Mouse (Mus musculus): Measurements from ENCODE around the gene Pdzd8. TPM values are rescaled to one million over a fixed set of nuclear protein-coding genes. Genes with fewer than 3 reads are reported as not detected.

The Pdzd8 gene
- polyA plus RNA-seq, 1 experiment from 2014 or later = 19.8 TPM

DNA sequence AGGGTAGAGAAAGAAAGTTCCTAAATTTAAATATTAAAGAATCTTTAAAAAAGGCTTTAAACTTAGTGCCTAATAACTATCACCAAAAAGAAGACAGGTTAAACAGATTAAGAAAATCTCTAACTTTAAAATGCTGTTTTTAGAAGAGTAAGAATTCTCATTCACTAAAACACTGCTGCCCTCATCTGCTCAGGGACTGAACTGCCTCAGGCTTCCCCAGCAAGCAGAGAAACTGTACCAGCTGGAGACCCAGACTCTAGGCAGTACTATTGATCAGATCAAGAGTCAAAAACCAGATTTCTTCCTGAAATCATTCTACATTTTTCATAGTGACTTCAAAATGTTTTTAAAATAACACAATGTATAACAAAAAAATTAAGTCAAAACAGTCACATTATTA lies 29.0 kb downstream of the Pdzd8 start:
- Histone ChIP-seq H3K27me3 (ENCODE audit: control insufficient read depth, insufficient read depth, low read length) (no peaks in the 10 kb centered on the region), H3K9ac (replicated peaks; ENCODE audit: low read depth, low read length) (no peak overlapping the region), H3K4me3 (ENCODE audit: low read depth, low read length) (no peak overlapping the region), H3K9me3 (ENCODE audit: control insufficient read depth, low read length) (no peaks in the 10 kb centered on the region), H3K27ac (ENCODE audit: low read depth, low read length) (no peak overlapping the region), H3K4me2 (ENCODE audit: low read depth, low read length) (no peak overlapping the region), H3K36me3 (ENCODE audit: control insufficient read depth, insufficient read depth, low read length) (no peaks in the 10 kb centered on the region), H3K4me1 (ENCODE audit: control insufficient read depth, insufficient read depth, low read length) (no peaks in the 10 kb centered on the region)
- no peak for ATAC-seq (ENCODE audit: low read depth)

DNA sequence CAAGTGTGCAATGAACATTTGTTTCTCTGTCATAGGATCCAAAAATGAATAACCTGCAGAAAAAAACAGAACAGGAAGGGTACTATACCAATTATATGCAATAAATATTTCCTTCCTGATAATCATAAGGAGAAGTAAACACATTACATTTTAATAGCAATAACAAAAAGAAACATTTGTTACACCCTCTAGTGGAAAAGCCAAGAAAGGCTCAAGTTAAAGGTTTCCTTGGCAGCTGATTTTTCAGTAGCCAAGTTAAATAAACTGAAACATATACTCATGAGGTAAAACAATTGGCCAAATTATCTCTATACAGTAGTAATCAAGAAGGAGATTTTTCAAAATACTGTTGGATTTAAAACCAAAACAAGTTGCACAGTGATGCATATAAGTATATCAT lies 30.3 kb downstream of the Pdzd8 start:
- H3K9ac ChIP-seq (replicated peaks; ENCODE audit: low read depth, low read length) = no peak overlapping the region
- H3K27me3 ChIP-seq (ENCODE audit: control insufficient read depth, insufficient read depth, low read length) = no peaks in the 10 kb centered on the region
- no peak overlapping the region for H3K4me3 ChIP-seq (ENCODE audit: low read depth, low read length)
- no peak for ATAC-seq (ENCODE audit: low read depth)
- no peak overlapping the region for H3K4me2 ChIP-seq (ENCODE audit: low read depth, low read length)
- no peak overlapping the region for H3K27ac ChIP-seq (ENCODE audit: low read depth, low read length)
- H3K36me3 ChIP-seq (ENCODE audit: control insufficient read depth, insufficient read depth, low read length) = no peaks in the 10 kb centered on the region
- no peaks in the 10 kb centered on the region for H3K9me3 ChIP-seq (ENCODE audit: control insufficient read depth, low read length)
- no peaks in the 10 kb centered on the region for H3K4me1 ChIP-seq (ENCODE audit: control insufficient read depth, insufficient read depth, low read length)

DNA sequence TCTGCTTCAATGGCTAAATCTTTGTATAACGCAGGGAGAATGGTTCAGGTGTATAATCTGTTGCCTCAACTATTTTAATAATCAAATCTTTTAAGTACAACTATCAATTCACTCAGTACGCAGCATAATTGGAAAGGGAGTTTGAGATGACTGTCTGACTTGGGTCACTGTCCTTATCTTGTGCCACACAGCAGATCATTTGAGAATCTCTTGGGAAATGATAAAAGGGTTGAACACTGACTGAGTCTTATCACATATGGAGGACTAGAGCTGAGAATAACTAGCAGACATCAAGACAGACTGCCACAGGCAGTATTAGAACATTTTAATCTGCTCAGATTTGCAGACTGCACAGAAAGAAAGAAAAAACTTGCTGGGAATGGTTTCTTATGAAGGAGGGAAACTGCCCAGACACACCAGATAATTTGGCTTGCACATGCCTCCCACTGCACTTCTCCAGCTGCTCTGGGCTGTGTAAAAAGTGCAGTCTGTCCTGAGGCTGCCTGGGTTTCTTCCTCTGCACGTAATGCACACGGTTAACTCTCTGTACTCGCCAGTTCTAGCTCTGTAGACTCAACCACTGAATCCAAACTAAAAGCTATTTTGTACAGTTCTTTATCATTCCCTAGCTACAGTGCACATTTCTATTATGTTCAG lies 53.3 kb downstream of the Pdzd8 start:
- Histone ChIP-seq H3K4me1 (ENCODE audit: control insufficient read depth, insufficient read depth, low read length) (no peaks in the 10 kb centered on the region), H3K4me2 (ENCODE audit: low read depth, low read length) (no peak overlapping the region), H3K4me3 (ENCODE audit: low read depth, low read length) (no peak overlapping the region), H3K9ac (replicated peaks; ENCODE audit: low read depth, low read length) (no peak overlapping the region), H3K36me3 (ENCODE audit: control insufficient read depth, insufficient read depth, low read length) (no peaks in the 10 kb centered on the region), H3K27me3 (ENCODE audit: control insufficient read depth, insufficient read depth, low read length) (no peaks in the 10 kb centered on the region), H3K9me3 (ENCODE audit: control insufficient read depth, low read length) (no peaks in the 10 kb centered on the region), H3K27ac (ENCODE audit: low read depth, low read length) (no peak overlapping the region)
- no peak for ATAC-seq (ENCODE audit: low read depth)
- WGBS = 88% methylated on average over 5 of the region's 5 CpGs

DNA sequence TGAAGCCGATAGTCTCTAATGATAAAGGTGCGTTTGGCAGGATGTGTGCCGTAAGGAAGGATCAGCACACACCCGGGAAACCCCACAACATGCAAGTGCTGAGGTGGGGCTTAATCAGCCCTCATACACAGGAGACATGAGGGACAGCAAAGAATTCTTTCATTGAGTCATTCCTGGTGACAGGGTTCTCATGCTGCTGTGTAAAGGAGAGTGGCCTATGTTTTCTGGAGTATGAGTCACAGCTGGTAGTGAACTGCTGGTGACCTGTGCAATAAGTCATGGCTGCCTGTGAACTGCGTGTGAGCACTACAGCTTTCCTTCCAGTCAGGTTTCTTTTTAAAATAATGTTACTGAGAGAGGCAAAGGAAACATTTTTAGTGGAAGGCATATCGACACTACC lies 55.8 kb downstream of the Pdzd8 start:
- Histone ChIP-seq H3K9ac (replicated peaks; ENCODE audit: low read depth, low read length) (no peak overlapping the region), H3K27ac (ENCODE audit: low read depth, low read length) (no peak overlapping the region)
- WGBS = 78% methylated on average over 6 of the region's 6 CpGs

DNA sequence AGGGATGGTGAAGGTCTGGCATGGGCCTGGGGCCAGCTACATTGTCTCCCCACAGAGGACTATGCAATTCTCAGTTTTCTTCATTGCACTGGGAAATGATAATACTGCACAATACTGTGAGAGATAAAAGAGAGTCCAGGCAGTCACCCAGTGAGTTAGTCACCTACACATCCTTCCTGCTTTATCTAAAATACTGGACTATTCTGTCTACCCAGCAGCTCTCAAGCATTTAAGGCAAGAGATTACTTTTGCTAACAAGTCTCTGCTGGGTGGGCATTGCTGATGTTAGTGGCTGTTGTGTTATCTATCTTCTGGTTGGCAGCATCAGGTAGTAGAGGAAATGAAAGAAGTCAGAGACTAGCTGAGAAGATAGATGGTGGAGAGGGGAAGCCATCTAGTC lies 56.5 kb downstream of the Pdzd8 start:
- Histone ChIP-seq H3K9me3 (ENCODE audit: control insufficient read depth, low read length) (no peaks in the 10 kb centered on the region), H3K27ac (ENCODE audit: low read depth, low read length) (no peak overlapping the region), H3K36me3 (ENCODE audit: control insufficient read depth, insufficient read depth, low read length) (no peaks in the 10 kb centered on the region), H3K9ac (replicated peaks; ENCODE audit: low read depth, low read length) (no peak overlapping the region), H3K4me3 (ENCODE audit: low read depth, low read length) (no peak overlapping the region), H3K4me1 (ENCODE audit: control insufficient read depth, insufficient read depth, low read length) (no peaks in the 10 kb centered on the region), H3K27me3 (ENCODE audit: control insufficient read depth, insufficient read depth, low read length) (no peaks in the 10 kb centered on the region), H3K4me2 (ENCODE audit: low read depth, low read length) (no peak overlapping the region)
- ATAC-seq (ENCODE audit: low read depth) = no peak

More for the DNA sequence above, 55.8 kb downstream of the Pdzd8 start:
- H3K27me3 ChIP-seq (ENCODE audit: control insufficient read depth, insufficient read depth, low read length) = no peaks in the 10 kb centered on the region
- H3K4me2 ChIP-seq (ENCODE audit: low read depth, low read length) = no peak overlapping the region
- H3K4me1 ChIP-seq (ENCODE audit: control insufficient read depth, insufficient read depth, low read length) = no peaks in the 10 kb centered on the region
- H3K36me3 ChIP-seq (ENCODE audit: control insufficient read depth, insufficient read depth, low read length) = no peaks in the 10 kb centered on the region
- ATAC-seq (ENCODE audit: low read depth) = no peak
- H3K4me3 ChIP-seq (ENCODE audit: low read depth, low read length) = no peak overlapping the region
- H3K9me3 ChIP-seq (ENCODE audit: control insufficient read depth, low read length) = no peaks in the 10 kb centered on the region

DNA sequence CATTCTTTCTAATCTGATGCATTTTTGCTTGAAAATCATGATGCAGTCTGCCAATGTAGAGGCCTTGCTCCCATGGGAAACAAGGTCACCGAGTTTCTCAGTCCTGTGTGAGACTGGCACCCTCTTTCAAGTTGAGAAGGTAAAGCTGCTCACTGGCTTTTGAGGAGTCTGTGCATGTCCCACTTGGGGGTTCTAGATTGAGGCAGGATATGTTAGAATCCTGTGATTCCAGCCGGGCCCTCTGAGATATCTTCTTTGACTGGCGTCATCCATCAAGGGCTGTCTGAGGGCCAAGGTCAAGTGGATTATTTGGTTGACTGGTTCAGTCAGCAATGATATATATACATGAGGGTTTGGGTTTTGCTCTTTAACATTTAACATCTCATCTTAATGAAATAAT lies 63.6 kb downstream of the Pdzd8 start:
- Histone ChIP-seq H3K4me1 (ENCODE audit: control insufficient read depth, insufficient read depth, low read length) (no peaks in the 10 kb centered on the region), H3K9me3 (ENCODE audit: control insufficient read depth, low read length) (no peaks in the 10 kb centered on the region), H3K4me2 (ENCODE audit: low read depth, low read length) (no peak overlapping the region), H3K27ac (ENCODE audit: low read depth, low read length) (no peak overlapping the region), H3K4me3 (ENCODE audit: low read depth, low read length) (no peak overlapping the region), H3K9ac (replicated peaks; ENCODE audit: low read depth, low read length) (no peak overlapping the region), H3K27me3 (ENCODE audit: control insufficient read depth, insufficient read depth, low read length) (no peaks in the 10 kb centered on the region), H3K36me3 (ENCODE audit: control insufficient read depth, insufficient read depth, low read length) (no peaks in the 10 kb centered on the region)
- 86% methylated on average over 3 of the region's 3 CpGs for WGBS
- no peak for ATAC-seq (ENCODE audit: low read depth)

DNA sequence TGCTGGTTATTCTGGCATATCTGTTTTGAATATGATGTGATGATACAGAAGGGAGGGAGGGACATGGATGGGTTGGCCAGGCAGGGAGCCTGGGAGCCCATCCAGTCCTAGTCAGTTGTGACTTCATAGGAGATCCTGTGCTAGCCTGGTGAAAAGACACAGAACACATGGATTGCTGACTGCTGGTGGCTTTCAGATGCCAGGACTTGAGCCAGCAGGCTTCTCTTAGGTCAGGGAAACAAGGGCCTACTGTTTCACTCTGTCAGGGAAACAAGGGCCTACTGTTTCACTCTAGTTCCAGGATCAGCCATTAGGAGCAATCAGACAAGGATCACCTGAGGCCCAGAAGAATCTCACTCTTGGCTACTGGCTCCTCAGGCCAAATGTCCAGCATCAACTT lies 64.7 kb downstream of the Pdzd8 start:
- Histone ChIP-seq H3K9ac (replicated peaks; ENCODE audit: low read depth, low read length) (no peak overlapping the region), H3K4me1 (ENCODE audit: control insufficient read depth, insufficient read depth, low read length) (no peaks in the 10 kb centered on the region), H3K27me3 (ENCODE audit: control insufficient read depth, insufficient read depth, low read length) (no peaks in the 10 kb centered on the region), H3K9me3 (ENCODE audit: control insufficient read depth, low read length) (no peaks in the 10 kb centered on the region), H3K36me3 (ENCODE audit: control insufficient read depth, insufficient read depth, low read length) (no peaks in the 10 kb centered on the region), H3K4me2 (ENCODE audit: low read depth, low read length) (no peak overlapping the region), H3K27ac (ENCODE audit: low read depth, low read length) (no peak overlapping the region), H3K4me3 (ENCODE audit: low read depth, low read length) (no peak overlapping the region)
- ATAC-seq (ENCODE audit: low read depth) = no peak; the same call in 1 of the 2 replicates

DNA sequence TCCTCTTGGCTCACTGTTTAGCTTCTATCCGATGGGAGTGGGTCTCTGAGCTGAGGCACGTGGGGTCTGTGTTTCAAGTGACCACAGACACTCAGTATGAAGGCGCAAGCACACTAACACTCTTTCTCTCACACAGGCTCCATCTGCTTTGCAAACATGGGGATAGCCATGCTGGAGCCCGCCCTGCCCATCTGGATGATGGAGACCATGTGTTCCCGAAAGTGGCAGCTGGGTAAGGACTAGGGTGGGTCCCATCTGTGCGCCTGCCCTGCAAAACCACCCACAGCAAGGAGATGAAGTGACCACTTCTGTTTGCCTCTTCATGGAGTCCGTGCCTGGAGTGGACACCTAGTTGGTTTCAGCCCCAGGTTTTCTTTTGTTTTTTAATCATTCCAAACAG lies 69.2 kb downstream of the Pdzd8 start:
- 73% methylated on average over 7 of the region's 7 CpGs for WGBS
- no peak overlapping the region for H3K27ac ChIP-seq (ENCODE audit: low read depth, low read length)
- no peaks in the 10 kb centered on the region for H3K9me3 ChIP-seq (ENCODE audit: control insufficient read depth, low read length)
- no peak for ATAC-seq (ENCODE audit: low read depth)
- H3K36me3 ChIP-seq (ENCODE audit: control insufficient read depth, insufficient read depth, low read length) = no peaks in the 10 kb centered on the region
- no peaks in the 10 kb centered on the region for H3K27me3 ChIP-seq (ENCODE audit: control insufficient read depth, insufficient read depth, low read length)
- H3K4me1 ChIP-seq (ENCODE audit: control insufficient read depth, insufficient read depth, low read length) = no peaks in the 10 kb centered on the region
- H3K4me2 ChIP-seq (ENCODE audit: low read depth, low read length) = no peak overlapping the region
- no peak overlapping the region for H3K9ac ChIP-seq (replicated peaks; ENCODE audit: low read depth, low read length)
- H3K4me3 ChIP-seq (ENCODE audit: low read depth, low read length) = no peak overlapping the region

DNA sequence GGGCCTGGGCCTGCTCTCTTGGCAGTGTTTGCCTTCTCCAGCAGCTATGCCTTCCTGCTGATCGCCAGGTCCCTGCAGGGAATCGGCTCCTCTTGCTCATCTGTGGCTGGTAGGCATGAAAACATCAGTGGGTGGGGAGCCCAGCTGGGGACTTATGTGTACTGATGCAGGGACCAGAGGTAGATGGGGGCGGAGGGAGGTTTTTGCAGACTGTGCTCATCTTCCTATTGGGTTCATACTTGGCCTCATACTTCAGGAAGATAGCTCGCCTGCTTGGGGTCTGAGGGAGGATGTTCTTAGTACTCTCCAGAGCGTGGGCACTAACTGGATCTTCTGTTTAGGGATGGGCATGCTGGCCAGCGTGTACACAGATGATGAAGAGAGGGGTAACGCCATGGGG lies 72.4 kb downstream of the Pdzd8 start:
- Histone ChIP-seq H3K9ac (replicated peaks; ENCODE audit: low read depth, low read length) (no peak overlapping the region), H3K27me3 (ENCODE audit: control insufficient read depth, insufficient read depth, low read length) (no peaks in the 10 kb centered on the region), H3K4me2 (ENCODE audit: low read depth, low read length) (no peak overlapping the region), H3K9me3 (ENCODE audit: control insufficient read depth, low read length) (no peaks in the 10 kb centered on the region), H3K27ac (ENCODE audit: low read depth, low read length) (no peak overlapping the region), H3K4me3 (ENCODE audit: low read depth, low read length) (no peak overlapping the region), H3K36me3 (ENCODE audit: control insufficient read depth, insufficient read depth, low read length) (no peaks in the 10 kb centered on the region), H3K4me1 (ENCODE audit: control insufficient read depth, insufficient read depth, low read length) (no peaks in the 10 kb centered on the region)
- ATAC-seq (ENCODE audit: low read depth) = no peak
- 87% methylated on average over 7 of the region's 7 CpGs for WGBS

All from neural tube, embryonic 14.5 days (tissue).